Mouse (Mus musculus) CD4-positive, CD25-positive, alpha-beta regulatory T cell, adult 4 months (primary cell): ENCODE data around the gene Med9. TPM values are rescaled to one million over a fixed set of nuclear protein-coding genes. Genes with fewer than 3 reads are reported as not detected.

ENCODE experiments used
- ATAC-seq: one replicate; pipeline ENCODE4 v1.8.0; 2017
- polyA plus RNA-seq, 2 experiments: library from polyadenylated mRNA; unstranded; fragments of 100-300 nt; shearing (Covaris generic); gene quantifications; one replicate each; pipeline ENCODE4 v1.2.1; 2017

The Med9 gene
- polyA plus RNA-seq, 2 experiments from 2014 or later = 4.5 to 5.3 TPM

DNA sequence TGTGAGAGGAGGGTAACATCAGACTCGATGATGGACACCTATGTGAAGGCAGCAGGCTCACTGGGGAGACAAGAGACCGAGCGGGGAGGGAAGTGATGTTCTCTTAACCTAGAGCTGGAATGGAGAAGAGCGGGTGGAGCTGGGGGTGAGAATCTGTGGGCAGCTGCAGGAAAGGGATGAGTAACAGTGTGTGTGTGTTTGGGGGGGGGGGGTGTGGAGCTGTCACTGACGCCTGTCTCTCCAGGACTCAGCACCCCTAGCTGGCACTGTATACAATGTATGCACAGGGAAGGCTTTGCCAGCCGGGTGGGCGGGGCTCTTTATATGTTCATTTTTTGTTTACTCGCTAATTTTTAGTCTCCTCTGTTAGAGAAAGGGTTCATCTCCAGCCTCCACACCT lies 55.8 kb downstream of the Med9 start:
- ATAC-seq = no peak

DNA sequence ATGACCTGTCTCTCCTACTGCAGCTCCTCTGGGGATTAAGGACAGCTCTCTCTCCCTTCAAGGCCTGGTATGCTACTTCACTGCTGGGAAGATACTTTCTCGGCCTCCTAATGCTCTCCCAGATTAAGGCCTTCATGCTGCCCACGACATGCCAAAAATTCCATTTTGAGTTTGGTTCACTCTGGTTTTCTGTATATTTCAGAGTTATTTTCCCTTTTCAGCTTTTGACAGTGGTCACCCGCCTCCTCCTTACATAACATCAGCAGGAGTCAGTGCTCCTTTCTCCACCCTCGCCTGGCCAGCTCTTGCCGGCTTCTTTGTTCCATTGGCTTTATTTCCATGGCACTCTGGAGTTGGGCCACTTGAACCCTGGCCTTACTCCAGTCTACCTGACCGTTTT lies 56.7 kb downstream of the Med9 start:
- ATAC-seq = no peak

DNA sequence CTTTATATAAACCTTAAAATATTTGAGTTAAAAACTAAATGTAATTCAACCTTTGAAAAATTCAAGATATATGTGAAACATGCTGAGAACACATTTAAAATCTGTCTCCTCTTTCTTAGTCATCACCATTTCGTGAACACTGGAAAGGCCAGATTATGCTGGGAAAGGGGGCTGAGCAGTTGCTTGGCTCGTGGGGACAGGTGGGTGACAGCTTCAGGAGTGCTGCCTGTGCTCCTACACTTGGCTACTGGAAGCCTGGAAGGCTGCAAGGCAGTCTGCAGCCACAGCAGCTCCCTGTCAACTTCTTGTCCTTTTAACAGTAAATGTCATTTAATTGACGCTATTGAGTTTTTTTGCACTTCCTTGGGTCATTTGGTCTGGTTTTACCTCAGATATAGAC lies 57.9 kb downstream of the Med9 start:
- ATAC-seq = no peak

- ATAC-seq = no peak
Measured at GRCm38 (mm10) chr11:60009451-60009850, 61.4 kb downstream of the Med9 start.

DNA sequence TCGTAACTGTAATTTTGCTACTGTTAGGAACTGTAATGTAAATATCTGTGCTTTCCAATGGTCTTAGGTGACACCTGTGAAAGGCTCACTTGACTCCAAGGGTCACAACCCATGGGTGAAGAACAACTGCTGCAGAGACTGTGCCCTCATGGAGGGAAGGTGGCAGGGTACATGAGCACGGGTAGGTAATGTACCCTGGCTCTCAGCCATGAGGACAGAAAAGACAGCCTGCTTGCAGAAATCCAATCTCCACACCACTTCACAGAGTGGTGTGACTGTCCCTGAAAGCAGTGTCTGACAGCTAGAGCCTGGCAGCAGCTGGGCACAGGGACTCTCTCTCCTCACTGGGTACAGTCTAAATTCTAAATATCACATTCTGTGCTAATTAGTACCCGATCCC lies 63.5 kb downstream of the Med9 start:
- ATAC-seq = no peak

Other genes starting within 250 kb of the Med9 start
- under 1 TPM in 1 of 2 experiments, not detected in 1; 0.36 TPM for gene Pld6, start 160.6 kb upstream of the Med9 start, polyA plus RNA-seq
- gene Flcn, start 138.2 kb upstream of the Med9 start, polyA plus RNA-seq = 10 to 100 TPM; 26.9 to 39.0 TPM
- gene Nt5m, start 108.8 kb upstream of the Med9 start, polyA plus RNA-seq = 1 to 10 TPM; 7.3 to 7.8 TPM
- 10 to 100 TPM; 74.8 to 80.6 TPM for gene Cops3, start 108.4 kb upstream of the Med9 start, polyA plus RNA-seq
- under 1 TPM; 0.52 to 0.59 TPM for gene Rasd1, start 16.7 kb downstream of the Med9 start, polyA plus RNA-seq
- 1 to 10 TPM in 1 of 2 experiments, under 1 TPM in 1; 0.79 to 2.2 TPM for gene Pemt, start 98.3 kb downstream of the Med9 start, polyA plus RNA-seq
- 1 to 10 TPM; 8.4 to 8.9 TPM for gene Rai1, start 156.8 kb downstream of the Med9 start, polyA plus RNA-seq